Mouse (Mus musculus): ENCODE data around the gene Svep1. TPM values are rescaled to one million over a fixed set of nuclear protein-coding genes. Genes with fewer than 3 reads are reported as not detected.
A peak's percentile ranks its signal among the peaks of the same experiment; 100 is the strongest.

Gene Svep1
- polyA plus RNA-seq, 1 experiment = 0.08 TPM

DNA sequence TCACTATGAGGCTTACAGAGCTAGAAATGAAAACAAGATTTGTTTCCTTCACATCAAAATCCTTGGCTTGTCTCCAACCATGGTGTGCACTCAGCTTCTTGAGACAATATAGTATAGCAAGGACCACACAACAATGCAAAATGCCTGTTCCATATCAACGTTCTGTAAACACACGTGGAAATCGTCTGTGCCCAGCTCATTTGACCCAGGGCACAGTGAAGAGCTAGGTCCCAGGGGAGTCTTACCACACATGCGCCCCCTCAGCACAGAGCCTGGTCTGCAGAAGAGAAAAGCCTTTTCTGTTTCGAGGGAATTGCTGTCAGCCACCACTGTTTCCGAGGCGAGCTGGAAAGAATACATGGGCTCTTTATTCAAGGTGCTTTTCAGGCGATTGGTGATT, 91.2 kb downstream of the Svep1 start:
- no peak for TF ChIP-seq POLR2AphosphoS2 (IDR thresholded peaks at IDR 0.05; ENCODE audit: insufficient read length, low read depth)
- TF ChIP-seq TCF3 (IDR thresholded peaks at IDR 0.05; ENCODE audit: insufficient read length, low read depth) = no peak
- no peak for TF ChIP-seq CEBPB (IDR thresholded peaks at IDR 0.05; ENCODE audit: insufficient read depth, poor library complexity, severe bottlenecking)
- no peak for TF ChIP-seq TCF12 (IDR thresholded peaks at IDR 0.05; ENCODE audit: insufficient read depth, poor library complexity, severe bottlenecking)
- no peak for TF ChIP-seq E2F4 (IDR thresholded peaks at IDR 0.05; ENCODE audit: insufficient read depth)
- H3K36me3 ChIP-seq (ENCODE audit: control insufficient read depth, insufficient read depth) = no peaks in the 10 kb centered on the region
- no peaks in the 10 kb centered on the region for H3K27me3 ChIP-seq (ENCODE audit: control insufficient read depth, insufficient read depth, insufficient read length)
- H3K79me2 ChIP-seq (ENCODE audit: control insufficient read depth, insufficient read depth) = no peaks in the 10 kb centered on the region
- H3K4me2 ChIP-seq (ENCODE audit: low read depth) = no peak overlapping the region
- no peak overlapping the region for H3ac ChIP-seq (ENCODE audit: control insufficient read depth, insufficient read length)
- no peak overlapping the region for H3K4me3 ChIP-seq

DNA sequence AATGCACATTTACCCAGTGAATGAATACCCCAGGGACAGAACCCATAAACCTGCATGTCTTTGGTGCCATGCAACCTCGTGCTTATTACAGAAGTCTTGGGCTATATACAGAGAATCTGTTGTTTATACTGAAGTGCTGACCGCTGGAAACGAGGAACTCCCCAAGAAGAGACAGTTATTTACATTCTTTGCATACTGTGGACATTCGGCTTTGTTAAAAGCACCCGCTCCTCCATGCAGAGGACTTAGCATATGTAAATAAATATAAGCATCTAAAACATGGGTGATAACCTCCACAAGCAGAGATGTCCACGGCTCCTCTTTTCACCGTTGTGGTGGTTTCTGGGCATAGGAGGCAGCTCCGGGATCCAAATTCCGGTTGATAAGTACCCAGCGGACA, 95.7 kb downstream of the Svep1 start:
- Histone ChIP-seq H3ac (ENCODE audit: control insufficient read depth, insufficient read length) (no peak overlapping the region), H3K27me3 (ENCODE audit: control insufficient read depth, insufficient read depth, insufficient read length) (no peaks in the 10 kb centered on the region), H3K4me3 (no peak overlapping the region), H3K4me2 (ENCODE audit: low read depth) (no peak overlapping the region), H3K36me3 (ENCODE audit: control insufficient read depth, insufficient read depth) (no peaks in the 10 kb centered on the region), H3K79me2 (ENCODE audit: control insufficient read depth, insufficient read depth) (no peaks in the 10 kb centered on the region)
- no peak for TF ChIP-seq TCF12 (IDR thresholded peaks at IDR 0.05; ENCODE audit: insufficient read depth, poor library complexity, severe bottlenecking)
- no peak for TF ChIP-seq MYOG (IDR thresholded peaks at IDR 0.05; ENCODE audit: control insufficient read depth in 1 of 3, insufficient read depth in 1 of 3, insufficient read length in 2 of 3, low read depth in 2 of 3)
- no peak for TF ChIP-seq REST (IDR thresholded peaks at IDR 0.05; ENCODE audit: insufficient read depth, insufficient read length)
- no peak for TF ChIP-seq E2F4 (IDR thresholded peaks at IDR 0.05; ENCODE audit: insufficient read depth)
- TF ChIP-seq POLR2AphosphoS2 (IDR thresholded peaks at IDR 0.05; ENCODE audit: insufficient read length, low read depth) = no peak
- no peak for TF ChIP-seq POLR2A (IDR thresholded peaks at IDR 0.05; ENCODE audit: insufficient read length, low read depth)
- no peak for TF ChIP-seq SRF (IDR thresholded peaks at IDR 0.05; ENCODE audit: control insufficient read depth, insufficient read length, low read depth)
- no peak for TF ChIP-seq TCF3 (IDR thresholded peaks at IDR 0.05; ENCODE audit: insufficient read length, low read depth)
- TF ChIP-seq USF1 (IDR thresholded peaks at IDR 0.05; ENCODE audit: low read depth) = no peak
- no peak for TF ChIP-seq MAX (IDR thresholded peaks at IDR 0.05; ENCODE audit: low read depth)
- TF ChIP-seq CEBPB (IDR thresholded peaks at IDR 0.05; ENCODE audit: insufficient read depth, poor library complexity, severe bottlenecking) = no peak
- TF ChIP-seq MYOD1 (IDR thresholded peaks at IDR 0.05; ENCODE audit: control insufficient read depth in 1 of 3, insufficient read length in 2 of 3, low read depth in 2 of 3) = no peak

DNA sequence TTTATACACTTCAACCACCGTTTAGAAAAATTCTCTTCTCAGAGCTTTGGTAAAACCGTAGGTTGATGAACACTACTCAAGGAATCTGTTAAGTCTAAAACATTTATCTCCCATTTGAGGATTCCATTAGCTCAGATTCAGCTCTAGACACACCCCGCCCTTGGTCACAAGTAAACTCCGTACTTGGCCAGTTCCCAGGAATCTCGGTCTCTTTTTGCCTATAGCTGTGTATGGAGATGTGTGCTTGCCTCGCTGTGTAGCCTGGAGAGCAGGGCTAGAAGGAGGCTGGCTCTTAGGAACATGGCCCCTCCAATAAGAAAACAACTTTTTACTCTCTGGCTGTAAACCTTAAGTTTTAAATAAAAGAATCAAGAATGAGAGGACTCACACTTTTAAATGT, 96.9 kb downstream of the Svep1 start:
- H3K27me3 ChIP-seq (ENCODE audit: control insufficient read depth, insufficient read depth, insufficient read length) = no peaks in the 10 kb centered on the region
- no peaks in the 10 kb centered on the region for H3K36me3 ChIP-seq (ENCODE audit: control insufficient read depth, insufficient read depth)
- H3ac ChIP-seq (ENCODE audit: control insufficient read depth, insufficient read length) = no peak overlapping the region
- no peak overlapping the region for H3K4me2 ChIP-seq (ENCODE audit: low read depth)
- no peak overlapping the region for H3K4me3 ChIP-seq
- no peaks in the 10 kb centered on the region for H3K79me2 ChIP-seq (ENCODE audit: control insufficient read depth, insufficient read depth)
- TF ChIP-seq E2F4 (IDR thresholded peaks at IDR 0.05; ENCODE audit: insufficient read depth) (no peak), CEBPB (IDR thresholded peaks at IDR 0.05; ENCODE audit: insufficient read depth, poor library complexity, severe bottlenecking) (no peak), MYOG (IDR thresholded peaks at IDR 0.05; ENCODE audit: control insufficient read depth in 1 of 3, insufficient read depth in 1 of 3, insufficient read length in 2 of 3, low read depth in 2 of 3) (no peak), SRF (IDR thresholded peaks at IDR 0.05; ENCODE audit: control insufficient read depth, insufficient read length, low read depth) (no peak), MAX (IDR thresholded peaks at IDR 0.05; ENCODE audit: low read depth) (no peak), TCF12 (IDR thresholded peaks at IDR 0.05; ENCODE audit: insufficient read depth, poor library complexity, severe bottlenecking) (no peak), USF1 (IDR thresholded peaks at IDR 0.05; ENCODE audit: low read depth) (no peak), MYOD1 (IDR thresholded peaks at IDR 0.05; ENCODE audit: control insufficient read depth in 1 of 3, insufficient read length in 2 of 3, low read depth in 2 of 3) (no peak), POLR2A (IDR thresholded peaks at IDR 0.05; ENCODE audit: insufficient read length, low read depth) (no peak), TCF3 (IDR thresholded peaks at IDR 0.05; ENCODE audit: insufficient read length, low read depth) (no peak), POLR2AphosphoS2 (IDR thresholded peaks at IDR 0.05; ENCODE audit: insufficient read length, low read depth) (no peak), REST (IDR thresholded peaks at IDR 0.05; ENCODE audit: insufficient read depth, insufficient read length) (no peak)

DNA sequence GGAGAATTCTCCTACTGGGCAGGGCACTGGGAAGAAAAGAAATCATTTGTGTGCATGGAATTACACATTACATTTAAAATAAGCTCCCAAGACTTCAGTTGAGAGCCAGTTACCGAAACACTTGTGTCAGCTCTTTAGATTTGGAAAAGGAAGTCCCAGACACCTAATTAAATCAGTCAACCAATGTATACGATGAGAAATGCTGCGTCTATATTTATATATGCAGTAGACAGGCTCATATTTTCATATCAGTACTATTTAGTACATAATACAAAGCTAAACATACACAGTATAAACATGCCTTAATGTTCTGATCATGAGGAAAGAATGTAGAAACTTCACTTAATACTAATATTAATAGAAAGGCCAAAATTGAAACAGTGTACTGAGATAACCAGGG, 98.3 kb downstream of the Svep1 start:
- Histone ChIP-seq H3K27me3 (ENCODE audit: control insufficient read depth, insufficient read depth, insufficient read length) (no peaks in the 10 kb centered on the region), H3ac (ENCODE audit: control insufficient read depth, insufficient read length) (no peak overlapping the region), H3K36me3 (ENCODE audit: control insufficient read depth, insufficient read depth) (no peaks in the 10 kb centered on the region), H3K4me2 (ENCODE audit: low read depth) (no peak overlapping the region), H3K79me2 (ENCODE audit: control insufficient read depth, insufficient read depth) (no peaks in the 10 kb centered on the region), H3K4me3 (no peak overlapping the region)
- TF ChIP-seq MAX (IDR thresholded peaks at IDR 0.05; ENCODE audit: low read depth) (no peak), E2F4 (IDR thresholded peaks at IDR 0.05; ENCODE audit: insufficient read depth) (no peak), REST (IDR thresholded peaks at IDR 0.05; ENCODE audit: insufficient read depth, insufficient read length) (no peak), POLR2AphosphoS2 (IDR thresholded peaks at IDR 0.05; ENCODE audit: insufficient read length, low read depth) (no peak), SRF (IDR thresholded peaks at IDR 0.05; ENCODE audit: control insufficient read depth, insufficient read length, low read depth) (no peak), MYOG (IDR thresholded peaks at IDR 0.05; ENCODE audit: control insufficient read depth in 1 of 3, insufficient read depth in 1 of 3, insufficient read length in 2 of 3, low read depth in 2 of 3) (no peak), MYOD1 (IDR thresholded peaks at IDR 0.05; ENCODE audit: control insufficient read depth in 1 of 3, insufficient read length in 2 of 3, low read depth in 2 of 3) (no peak), CEBPB (IDR thresholded peaks at IDR 0.05; ENCODE audit: insufficient read depth, poor library complexity, severe bottlenecking) (no peak), TCF3 (IDR thresholded peaks at IDR 0.05; ENCODE audit: insufficient read length, low read depth) (no peak), TCF12 (IDR thresholded peaks at IDR 0.05; ENCODE audit: insufficient read depth, poor library complexity, severe bottlenecking) (no peak), POLR2A (IDR thresholded peaks at IDR 0.05; ENCODE audit: insufficient read length, low read depth) (no peak), USF1 (IDR thresholded peaks at IDR 0.05; ENCODE audit: low read depth) (no peak)

DNA sequence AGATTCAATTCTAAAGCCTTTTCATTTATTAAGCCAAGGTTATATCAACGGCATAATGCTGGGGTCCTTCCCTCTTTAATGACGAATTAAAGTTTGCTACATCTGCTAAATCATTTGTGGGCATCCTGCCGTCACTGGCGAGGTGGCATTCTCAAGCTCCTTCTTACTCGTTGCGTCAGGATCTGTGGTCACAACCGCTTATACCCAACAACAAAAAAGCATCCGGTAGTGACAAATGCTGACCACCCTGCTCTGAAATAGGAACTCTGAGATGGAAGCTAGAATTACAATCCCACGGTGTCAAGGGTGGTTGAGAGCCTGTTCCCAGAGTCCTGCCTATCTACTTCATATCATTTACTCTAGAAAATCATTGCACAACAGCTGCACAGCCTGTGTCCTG, 108.9 kb downstream of the Svep1 start:
- Histone ChIP-seq H3K36me3 (ENCODE audit: control insufficient read depth, insufficient read depth) (no peaks in the 10 kb centered on the region), H3K4me3 (no peak overlapping the region), H3K4me2 (ENCODE audit: low read depth) (peak overlapping the region; percentile 39), H3ac (ENCODE audit: control insufficient read depth, insufficient read length) (no peak overlapping the region), H3K79me2 (ENCODE audit: control insufficient read depth, insufficient read depth) (no peaks in the 10 kb centered on the region), H3K27me3 (ENCODE audit: control insufficient read depth, insufficient read depth, insufficient read length) (no peaks in the 10 kb centered on the region)
- TF ChIP-seq TCF3 (IDR thresholded peaks at IDR 0.05; ENCODE audit: insufficient read length, low read depth) = no peak
- TF ChIP-seq SRF (IDR thresholded peaks at IDR 0.05; ENCODE audit: control insufficient read depth, insufficient read length, low read depth) = no peak
- no peak for TF ChIP-seq TCF12 (IDR thresholded peaks at IDR 0.05; ENCODE audit: insufficient read depth, poor library complexity, severe bottlenecking)
- no peak for TF ChIP-seq MYOG (IDR thresholded peaks at IDR 0.05; ENCODE audit: control insufficient read depth in 1 of 3, insufficient read depth in 1 of 3, insufficient read length in 2 of 3, low read depth in 2 of 3)
- TF ChIP-seq E2F4 (IDR thresholded peaks at IDR 0.05; ENCODE audit: insufficient read depth) = no peak
- TF ChIP-seq POLR2AphosphoS2 (IDR thresholded peaks at IDR 0.05; ENCODE audit: insufficient read length, low read depth) = no peak
- peak; percentile 50; the same call in 1 of the 2 replicates for TF ChIP-seq CEBPB (IDR thresholded peaks at IDR 0.05; ENCODE audit: insufficient read depth, poor library complexity, severe bottlenecking)
- no peak for TF ChIP-seq REST (IDR thresholded peaks at IDR 0.05; ENCODE audit: insufficient read depth, insufficient read length)
- TF ChIP-seq MYOD1 (IDR thresholded peaks at IDR 0.05; ENCODE audit: control insufficient read depth in 1 of 3, insufficient read length in 2 of 3, low read depth in 2 of 3) = peak in 2 of 3 experiments; percentile 36 to 47
- no peak for TF ChIP-seq POLR2A (IDR thresholded peaks at IDR 0.05; ENCODE audit: insufficient read length, low read depth)
